Mouse (Mus musculus) MEL (cell line): Measurements from ENCODE around the gene Cx3cl1.

Experiments used
- BHLHE40 ChIP-seq: IDR thresholded peaks from 2 replicates; pipeline ENCODE4 v1.6.1; 2012; ENCODE audit warnings: low read depth, mild to moderate bottlenecking, inconsistent platforms, low read length, improper control_type of control experiment, borderline replicate concordance
- E2F4 ChIP-seq: IDR thresholded peaks from 2 replicates; pipeline ENCODE4 v1.6.1; 2011; ENCODE audit warnings: low read depth, low read length, improper control_type of control experiment, borderline replicate concordance
- HCFC1 ChIP-seq: IDR thresholded peaks from 2 replicates; pipeline ENCODE4 v1.6.1; 2012; ENCODE audit warnings: low read depth, mild to moderate bottlenecking, inconsistent platforms, low read length, improper control_type of control experiment, moderate library complexity
- KAT2A ChIP-seq: conservative IDR thresholded peaks from 2 replicates; pipeline ENCODE4 v1.6.1; 2012; ENCODE audit warnings: low read depth, low read length, improper control_type of control experiment, inconsistent platforms
- NRF1 ChIP-seq: IDR thresholded peaks from 2 replicates; pipeline ENCODE4 v1.6.1; 2014; ENCODE audit warnings: low read depth, mild to moderate bottlenecking, inconsistent platforms, low read length, improper control_type of control experiment, moderate library complexity; ENCODE audit not compliant: poor library complexity, insufficient read depth, severe bottlenecking
- POLR2A ChIP-seq, 2 experiments: IDR thresholded peaks; 2 replicates each; pipeline ENCODE4 v1.6.1; 2011 to 2012; ENCODE audit warnings: low read length in 2 of 2, mild to moderate bottlenecking in 2 of 2, control low read depth in 1 of 2, improper control_type of control experiment in 1 of 2, low read depth in 1 of 2, moderate library complexity in 1 of 2; ENCODE audit not compliant: control insufficient read depth in 1 of 2, insufficient read depth in 1 of 2, poor library complexity in 1 of 2
- TBP ChIP-seq: IDR thresholded peaks from 2 replicates; pipeline ENCODE4 v1.8.0; 2011; ENCODE audit warnings: low read depth, low read length, improper control_type of control experiment
- TCF12 ChIP-seq: IDR thresholded peaks from 2 replicates; pipeline ENCODE4 v1.6.1; 2014; ENCODE audit warnings: low read depth, mild to moderate bottlenecking, inconsistent platforms, low read length, improper control_type of control experiment, moderate library complexity
- UBTF ChIP-seq: IDR thresholded peaks from 2 replicates; pipeline ENCODE4 v1.6.1; 2012; ENCODE audit warnings: low read depth, mild to moderate bottlenecking, inconsistent platforms, low read length, improper control_type of control experiment, moderate library complexity, borderline replicate concordance; ENCODE audit not compliant: insufficient read depth

- no peak for TF ChIP-seq POLR2A (IDR thresholded peaks at IDR 0.05; ENCODE audit: control insufficient read depth in 1 of 2, insufficient read depth in 1 of 2, low read depth in 1 of 2, low read length in 2 of 2, poor library complexity in 1 of 2)
- TF ChIP-seq UBTF, result no peak
- no peak for TF ChIP-seq HCFC1
- TF ChIP-seq NRF1, result no peak
- no peak for TF ChIP-seq BHLHE40
- no peak for TF ChIP-seq KAT2A
- no peak for TF ChIP-seq TBP
- no peak for TF ChIP-seq TCF12
- TF ChIP-seq E2F4, result no peak
Observed at GRCm38 (mm10) chr8:94785247-94785985, 13.6 kb downstream of the Cx3cl1 start.
